Mouse (Mus musculus): ENCODE measurements at regions not wholly inside any gene's neighbourhood (a gene's known extent, or its start where the extent isn't known, plus 50 kb on each side); places are given as distances from the start of the nearest gene placed in this dataset.

- H3K36me3 ChIP-seq (ENCODE audit: control insufficient read depth, insufficient read depth, low read length) = no peaks in the 10 kb centered on the region
- H3K27ac ChIP-seq (ENCODE audit: low read length) = 0 out of 2 replicates have a peak overlapping the region, but pooled peaks have one; percentile 48
- H3K4me1 ChIP-seq (ENCODE audit: control insufficient read depth, insufficient read depth, low read length) = peaks cover 11% of the 10 kb centered on the region; the same call in 1 of the 2 replicates
- H3K9me3 ChIP-seq (ENCODE audit: control insufficient read depth, low read depth, low read length) = no peaks in the 10 kb centered on the region
- H3K4me2 ChIP-seq (replicated peaks; ENCODE audit: low read depth, low read length) = no peak overlapping the region
- H3K27me3 ChIP-seq (ENCODE audit: control insufficient read depth, insufficient read depth, low read length) = no peaks in the 10 kb centered on the region
- 19% methylated on average over 6 of the region's 6 CpGs for WGBS
- H3K9ac ChIP-seq (replicated peaks; ENCODE audit: low read depth, low read length) = no peak overlapping the region
- no peak overlapping the region for H3K4me3 ChIP-seq (ENCODE audit: low read depth, low read length)
- no peak for ATAC-seq (ENCODE audit: insufficient number of reproducible peaks, insufficient read depth, low FRiP score, low read depth)
Observed at GRCm38 (mm10) chr1:23270910-23271822, 126.4 kb downstream of the Ogfrl1 start.

DNA sequence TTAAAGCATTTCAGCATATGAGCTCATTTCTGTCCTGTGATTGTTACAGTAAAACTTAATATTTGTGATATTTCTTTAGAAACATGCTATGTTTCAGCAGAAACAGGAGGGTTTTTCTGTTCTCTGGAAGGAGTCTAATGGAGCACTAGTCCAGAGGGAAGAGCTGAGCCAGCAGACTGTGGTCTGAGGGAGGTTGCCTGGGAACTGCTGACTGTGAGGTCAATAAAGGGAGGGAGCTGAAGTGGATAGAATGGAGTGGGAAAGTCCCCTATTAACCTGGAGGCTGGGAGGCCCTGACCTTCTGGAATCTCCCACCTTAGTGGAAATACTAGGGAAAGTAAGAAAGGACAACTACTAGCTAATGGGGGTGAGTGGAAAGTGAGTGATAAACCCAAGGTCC lies 129.5 kb downstream of the Ogfrl1 start:
- no peak overlapping the region for H3K27ac ChIP-seq (ENCODE audit: low read length)
- no peak overlapping the region for H3K4me2 ChIP-seq (replicated peaks; ENCODE audit: low read depth, low read length)
- H3K36me3 ChIP-seq (ENCODE audit: control insufficient read depth, insufficient read depth, low read length) = no peaks in the 10 kb centered on the region
- no peak overlapping the region for H3K9ac ChIP-seq (replicated peaks; ENCODE audit: low read depth, low read length)
- H3K4me1 ChIP-seq (ENCODE audit: control insufficient read depth, insufficient read depth, low read length) = peaks cover 16% of the 10 kb centered on the region; the same call in 1 of the 2 replicates
- H3K4me3 ChIP-seq (ENCODE audit: low read depth, low read length) = no peak overlapping the region
- no peaks in the 10 kb centered on the region for H3K27me3 ChIP-seq (ENCODE audit: control insufficient read depth, insufficient read depth, low read length)
- no peaks in the 10 kb centered on the region for H3K9me3 ChIP-seq (ENCODE audit: control insufficient read depth, low read depth, low read length)
- no peak for ATAC-seq (ENCODE audit: insufficient number of reproducible peaks, insufficient read depth, low FRiP score, low read depth)

DNA sequence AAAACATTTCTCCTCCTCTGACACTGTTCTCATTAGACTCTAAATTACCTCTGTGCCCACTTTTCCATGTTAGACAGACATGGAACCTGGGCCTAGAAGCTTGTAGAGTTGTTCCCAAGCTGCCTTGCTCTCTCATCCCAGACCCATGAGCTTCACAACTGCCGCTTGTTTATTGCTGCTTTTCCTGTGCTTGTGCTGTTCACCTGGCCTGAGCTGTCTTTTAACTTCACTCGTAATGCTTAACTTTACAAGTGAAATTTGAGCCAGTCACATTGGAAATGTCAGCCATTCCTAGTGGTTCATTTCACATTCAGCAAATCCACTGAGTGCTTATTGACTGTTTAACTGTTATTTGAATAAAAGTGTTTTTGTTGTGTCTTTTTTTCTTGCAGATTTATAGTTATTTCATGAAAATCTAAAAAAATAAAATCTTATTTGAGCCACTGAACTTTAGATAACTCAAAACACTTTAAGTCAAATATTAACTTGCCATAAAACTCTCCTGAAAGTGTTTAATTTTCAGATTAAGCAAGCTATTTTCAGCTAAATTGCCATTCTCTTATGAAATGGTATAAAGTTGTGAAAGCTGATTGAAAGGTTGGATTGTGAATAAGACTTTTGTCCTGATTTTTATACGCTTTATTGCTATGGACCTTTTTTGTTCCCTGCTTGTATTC lies 131.9 kb downstream of the Ogfrl1 start:
- Histone ChIP-seq H3K4me1 (ENCODE audit: control insufficient read depth, insufficient read depth, low read length) (peaks cover 6% of the 10 kb centered on the region; the same call in 1 of the 2 replicates), H3K27me3 (ENCODE audit: control insufficient read depth, insufficient read depth, low read length) (no peaks in the 10 kb centered on the region), H3K4me2 (replicated peaks; ENCODE audit: low read depth, low read length) (no peak overlapping the region), H3K4me3 (ENCODE audit: low read depth, low read length) (no peak overlapping the region), H3K27ac (ENCODE audit: low read length) (no peak overlapping the region), H3K36me3 (ENCODE audit: control insufficient read depth, insufficient read depth, low read length) (no peaks in the 10 kb centered on the region), H3K9ac (replicated peaks; ENCODE audit: low read depth, low read length) (no peak overlapping the region), H3K9me3 (ENCODE audit: control insufficient read depth, low read depth, low read length) (no peaks in the 10 kb centered on the region)
- no peak for ATAC-seq (ENCODE audit: insufficient number of reproducible peaks, insufficient read depth, low FRiP score, low read depth)
- WGBS = 56% methylated on average over 3 of the region's 3 CpGs

DNA sequence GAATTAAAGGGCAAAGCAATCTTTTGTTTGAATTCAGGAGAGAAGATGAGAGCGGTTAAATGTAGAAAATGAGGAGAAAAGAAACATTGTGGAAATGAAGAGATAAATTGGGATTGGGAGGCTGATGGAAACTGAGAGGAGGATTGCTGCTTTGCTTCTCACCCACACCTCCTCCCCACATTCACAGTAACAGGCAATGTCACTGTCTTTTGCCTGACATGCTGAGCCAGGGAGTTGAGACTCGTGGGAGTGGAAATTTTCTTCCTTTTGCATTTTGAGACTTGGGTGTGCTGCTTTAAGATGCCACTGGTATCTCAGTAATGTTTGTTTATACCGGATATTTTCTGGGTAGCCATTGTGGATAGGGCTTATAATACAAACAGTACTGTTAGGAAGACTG lies 133.3 kb downstream of the Ogfrl1 start:
- H3K4me1 ChIP-seq (ENCODE audit: control insufficient read depth, insufficient read depth, low read length) = 0 out of 2 replicates have a peak, but pooled peaks cover 5% of the 10 kb centered on the region
- H3K27me3 ChIP-seq (ENCODE audit: control insufficient read depth, insufficient read depth, low read length) = no peaks in the 10 kb centered on the region
- no peak overlapping the region for H3K9ac ChIP-seq (replicated peaks; ENCODE audit: low read depth, low read length)
- H3K27ac ChIP-seq (ENCODE audit: low read length) = no peak overlapping the region
- no peaks in the 10 kb centered on the region for H3K36me3 ChIP-seq (ENCODE audit: control insufficient read depth, insufficient read depth, low read length)
- WGBS = 26% methylated on average over 3 of the region's 3 CpGs
- no peak for ATAC-seq (ENCODE audit: insufficient number of reproducible peaks, insufficient read depth, low FRiP score, low read depth)
- H3K4me3 ChIP-seq (ENCODE audit: low read depth, low read length) = no peak overlapping the region
- H3K9me3 ChIP-seq (ENCODE audit: control insufficient read depth, low read depth, low read length) = no peaks in the 10 kb centered on the region
- H3K4me2 ChIP-seq (replicated peaks; ENCODE audit: low read depth, low read length) = no peak overlapping the region

- ATAC-seq (ENCODE audit: insufficient number of reproducible peaks, insufficient read depth, low FRiP score, low read depth) = no peak
- Histone ChIP-seq H3K27ac (ENCODE audit: low read length) (no peak overlapping the region), H3K36me3 (ENCODE audit: control insufficient read depth, insufficient read depth, low read length) (no peaks in the 10 kb centered on the region), H3K4me2 (replicated peaks; ENCODE audit: low read depth, low read length) (no peak overlapping the region), H3K27me3 (ENCODE audit: control insufficient read depth, insufficient read depth, low read length) (no peaks in the 10 kb centered on the region), H3K4me3 (ENCODE audit: low read depth, low read length) (no peak overlapping the region), H3K9me3 (ENCODE audit: control insufficient read depth, low read depth, low read length) (no peaks in the 10 kb centered on the region), H3K4me1 (ENCODE audit: control insufficient read depth, insufficient read depth, low read length) (0 out of 2 replicates have a peak, but pooled peaks cover 5% of the 10 kb centered on the region), H3K9ac (replicated peaks; ENCODE audit: low read depth, low read length) (no peak overlapping the region)
- 28% methylated on average over 4 of the region's 4 CpGs for WGBS
Observed at GRCm38 (mm10) chr1:23263798-23264197, 133.8 kb downstream of the Ogfrl1 start.

- Histone ChIP-seq H3K9ac (replicated peaks; ENCODE audit: low read depth, low read length) (no peak overlapping the region), H3K27me3 (ENCODE audit: control insufficient read depth, insufficient read depth, low read length) (no peaks in the 10 kb centered on the region), H3K36me3 (ENCODE audit: control insufficient read depth, insufficient read depth, low read length) (no peaks in the 10 kb centered on the region), H3K27ac (ENCODE audit: low read length) (no peak overlapping the region), H3K4me2 (replicated peaks; ENCODE audit: low read depth, low read length) (no peak overlapping the region), H3K4me3 (ENCODE audit: low read depth, low read length) (no peak overlapping the region), H3K4me1 (ENCODE audit: control insufficient read depth, insufficient read depth, low read length) (0 out of 2 replicates have a peak, but pooled peaks cover 5% of the 10 kb centered on the region), H3K9me3 (ENCODE audit: control insufficient read depth, low read depth, low read length) (no peaks in the 10 kb centered on the region)
- no peak for ATAC-seq (ENCODE audit: insufficient number of reproducible peaks, insufficient read depth, low FRiP score, low read depth)
- WGBS = 76% methylated on average over 3 of the region's 3 CpGs
Observed at GRCm38 (mm10) chr1:23261652-23262051, 135.9 kb downstream of the Ogfrl1 start.

GRCm38 (mm10) chr1:23257306-23257895 lies 140.2 kb downstream of the Ogfrl1 start:
- 26% methylated on average over 10 of the region's 10 CpGs for WGBS

DNA sequence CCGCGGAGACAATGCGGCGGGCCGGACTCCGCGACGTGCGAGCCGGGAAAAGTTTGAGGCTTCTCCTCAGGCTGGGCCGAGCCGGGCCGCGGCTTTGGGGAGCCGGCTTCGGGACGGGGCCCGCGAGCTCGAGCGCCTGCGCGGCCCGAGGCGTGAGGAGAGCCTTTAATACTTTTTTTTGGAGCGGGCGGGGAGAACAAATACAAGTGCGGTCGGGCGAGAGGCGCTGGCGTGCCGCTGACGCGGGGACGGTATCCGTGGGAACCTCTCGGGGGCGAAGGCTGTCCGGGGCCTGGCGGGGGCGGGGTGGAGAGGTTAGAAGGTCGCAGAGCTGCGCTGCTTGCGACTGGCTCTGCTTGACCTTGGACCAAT lies 141.0 kb downstream of the Ogfrl1 start:
- ATAC-seq (ENCODE audit: insufficient number of reproducible peaks, insufficient read depth, low FRiP score, low read depth) = peak; percentile 68
- Histone ChIP-seq H3K4me1 (ENCODE audit: control insufficient read depth, insufficient read depth, low read length) (no peaks in the 10 kb centered on the region), H3K9me3 (ENCODE audit: control insufficient read depth, low read depth, low read length) (no peaks in the 10 kb centered on the region; the same call in 1 of the 2 replicates), H3K9ac (replicated peaks; ENCODE audit: low read depth, low read length) (peak overlapping the region; percentile 64), H3K4me2 (replicated peaks; ENCODE audit: low read depth, low read length) (peak overlapping the region; percentile 66), H3K27me3 (ENCODE audit: control insufficient read depth, insufficient read depth, low read length) (no peaks in the 10 kb centered on the region), H3K27ac (ENCODE audit: low read length) (peak overlapping the region; percentile 92), H3K4me3 (ENCODE audit: low read depth, low read length) (peak overlapping the region; percentile 68), H3K36me3 (ENCODE audit: control insufficient read depth, insufficient read depth, low read length) (no peaks in the 10 kb centered on the region)
- under 1% methylated on average over 45 of the region's 45 CpGs for WGBS

More at GRCm38 (mm10) chr1:23257306-23257895, 140.2 kb downstream of the Ogfrl1 start:
- H3K4me2 ChIP-seq (replicated peaks; ENCODE audit: low read depth, low read length) = peak overlapping the region; percentile 66
- no peaks in the 10 kb centered on the region for H3K36me3 ChIP-seq (ENCODE audit: control insufficient read depth, insufficient read depth, low read length)
- H3K4me3 ChIP-seq (ENCODE audit: low read depth, low read length) = peak overlapping the region; percentile 68
- H3K27ac ChIP-seq (ENCODE audit: low read length) = peak overlapping the region; percentile 92; the same call in 1 of the 2 replicates
- H3K27me3 ChIP-seq (ENCODE audit: control insufficient read depth, insufficient read depth, low read length) = no peaks in the 10 kb centered on the region
- H3K4me1 ChIP-seq (ENCODE audit: control insufficient read depth, insufficient read depth, low read length) = no peaks in the 10 kb centered on the region
- H3K9me3 ChIP-seq (ENCODE audit: control insufficient read depth, low read depth, low read length) = no peaks in the 10 kb centered on the region
- ATAC-seq (ENCODE audit: insufficient number of reproducible peaks, insufficient read depth, low FRiP score, low read depth) = no peak
- H3K9ac ChIP-seq (replicated peaks; ENCODE audit: low read depth, low read length) = peak overlapping the region; percentile 64; the same call in 1 of the 2 replicates

Measured in stomach, embryonic 14.5 days (tissue).